Mouse (Mus musculus) kidney, postnatal 36 days (tissue): ENCODE results near the gene Ppp6r2.
A peak's percentile ranks its signal among the peaks of the same experiment; 100 is the strongest.

Source experiments
- DNase-seq, 2 experiments: peaks; one replicate each; pipeline ENCODE4 v3.0.0; 2021 to 2022; ENCODE audit warnings: mixed read lengths in 2 of 2

Ppp6r2 gene

GRCm38 (mm10) chr15:89182328-89182741 is 29.0 kb upstream of the Ppp6r2 start:
- peak; percentile 53 to 61 for DNase-seq

GRCm38 (mm10) chr15:89182842-89183241 is 28.5 kb upstream of the Ppp6r2 start:
- no peak for DNase-seq

GRCm38 (mm10) chr15:89184141-89184936 is 27.0 kb upstream of the Ppp6r2 start:
- no peak for DNase-seq

GRCm38 (mm10) chr15:89184937-89185227 is 26.5 kb upstream of the Ppp6r2 start:
- no peak for DNase-seq

GRCm38 (mm10) chr15:89195261-89195681 is 16.1 kb upstream of the Ppp6r2 start:
- DNase-seq, result peak in 1 of 2 experiments; percentile 22

- DNase-seq, result peak; percentile 95 to 97
Measured at GRCm38 (mm10) chr15:89195690-89196312, 15.6 kb upstream of the Ppp6r2 start.

- DNase-seq, result peak; percentile 97 to 98
Measured at GRCm38 (mm10) chr15:89196313-89196706, 15.0 kb upstream of the Ppp6r2 start, which contains the start of gene Dennd6b. TSS of gene Dennd6b (minus strand) at chr15:89196496.

- no peak for DNase-seq
Measured at GRCm38 (mm10) chr15:89197056-89197455, 14.3 kb upstream of the Ppp6r2 start.

GRCm38 (mm10) chr15:89207457-89207856 is 3.9 kb upstream of the Ppp6r2 start:
- DNase-seq, result no peak

- peak; percentile 88 to 96 for DNase-seq
Measured at GRCm38 (mm10) chr15:89209886-89210761, 1.2 kb upstream of the Ppp6r2 start.

- peak; percentile 13 to 49 for DNase-seq
Measured at GRCm38 (mm10) chr15:89211716-89212461, 536 bp downstream of the Ppp6r2 start.

- no peak for DNase-seq
Measured at GRCm38 (mm10) chr15:89212495-89212894, 1.1 kb downstream of the Ppp6r2 start.

GRCm38 (mm10) chr15:89213517-89213916 is 2.2 kb downstream of the Ppp6r2 start:
- no peak for DNase-seq

- DNase-seq, result no peak
Measured at GRCm38 (mm10) chr15:89214953-89215352, 3.6 kb downstream of the Ppp6r2 start.

GRCm38 (mm10) chr15:89215611-89216233 is 4.4 kb downstream of the Ppp6r2 start:
- peak; percentile 37 to 42 for DNase-seq

GRCm38 (mm10) chr15:89233586-89233985 is 22.2 kb downstream of the Ppp6r2 start:
- DNase-seq, result peak; percentile 43 to 49

GRCm38 (mm10) chr15:89234052-89234451 is 22.7 kb downstream of the Ppp6r2 start:
- DNase-seq, result no peak

GRCm38 (mm10) chr15:89239751-89240392 is 28.5 kb downstream of the Ppp6r2 start:
- no peak for DNase-seq

- DNase-seq, result peak; percentile 13 to 32
Measured at GRCm38 (mm10) chr15:89241025-89241424, 29.7 kb downstream of the Ppp6r2 start.

GRCm38 (mm10) chr15:89249063-89249462 is 37.7 kb downstream of the Ppp6r2 start:
- DNase-seq, result no peak

GRCm38 (mm10) chr15:89255330-89255729 is 44.0 kb downstream of the Ppp6r2 start:
- DNase-seq, result no peak
